Mouse (Mus musculus) bone marrow, adult 2 months (tissue): ENCODE measurements at regions not wholly inside any gene's neighbourhood (a gene's known extent, or its start where the extent isn't known, plus 50 kb on each side); places are given as distances from the start of the nearest gene placed in this dataset.

Experiments used
- CTCF ChIP-seq: fragments of 200-500 bp; IDR thresholded peaks from 2 replicates; pipeline ENCODE4 v1.5.1; 2011; ENCODE audit warnings: low read length, control low read depth; ENCODE audit not compliant: control insufficient read depth, insufficient read depth
- POLR2A ChIP-seq: fragments of 200-500 bp; IDR thresholded peaks from 2 replicates; pipeline ENCODE4 v1.6.1; 2011; ENCODE audit warnings: low read depth, mild to moderate bottlenecking, control low read depth, low read length, borderline replicate concordance; ENCODE audit not compliant: control insufficient read depth

DNA sequence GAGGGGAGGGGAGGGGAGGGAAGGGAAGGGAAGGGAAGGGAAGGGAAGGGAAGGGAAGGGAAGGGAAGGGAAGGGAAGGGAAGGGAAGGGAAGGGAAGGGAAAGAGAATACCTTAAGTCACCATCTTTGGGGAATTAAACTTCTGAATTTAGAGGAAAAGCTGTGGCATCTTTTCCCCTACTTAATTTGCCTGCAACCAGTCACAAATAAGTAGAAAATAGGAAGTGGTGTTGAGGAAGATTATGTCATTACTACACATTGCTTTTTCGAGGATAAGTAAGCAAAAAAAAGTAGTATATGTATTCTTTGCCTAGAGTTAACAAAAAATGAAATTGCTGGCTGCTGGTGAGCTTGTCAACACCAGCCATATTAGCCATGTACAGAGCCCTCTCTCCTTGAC lies 51.4 kb upstream of the Nr4a2 start:
- TF ChIP-seq CTCF (no peak), POLR2A (no peak)
